Mouse (Mus musculus): ENCODE measurements at regions not wholly inside any gene's neighbourhood (a gene's known extent, or its start where the extent isn't known, plus 50 kb on each side); places are given as distances from the start of the nearest gene placed in this dataset.

DNA sequence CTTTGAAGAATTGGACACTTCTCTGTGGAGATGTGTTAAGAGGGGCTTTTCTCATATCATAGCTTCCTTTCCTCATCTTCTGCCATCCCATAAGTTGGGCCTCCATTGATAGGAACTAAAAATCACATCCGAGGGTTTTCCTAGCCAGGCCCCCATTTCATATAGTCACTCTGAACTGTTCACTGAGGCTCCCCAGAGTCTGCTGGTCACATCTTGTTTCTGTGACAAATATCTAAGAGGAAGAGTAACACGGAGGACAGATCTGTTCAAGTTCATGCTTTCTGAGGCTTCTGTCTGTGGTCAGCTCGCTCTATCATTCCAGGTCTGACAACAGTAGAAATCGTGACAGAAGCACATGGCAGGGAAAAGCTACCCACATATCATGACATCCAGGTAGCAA is 216.0 kb upstream of the Clint1 start:
- H3K4me2 ChIP-seq (replicated peaks; ENCODE audit: low read depth, low read length) = no peak overlapping the region
- H3K4me1 ChIP-seq (ENCODE audit: control insufficient read depth, insufficient read depth, low read length) = no peaks in the 10 kb centered on the region
- no peak overlapping the region for H3K4me3 ChIP-seq (ENCODE audit: low read depth, low read length)
- H3K27me3 ChIP-seq (ENCODE audit: control insufficient read depth, insufficient read depth, low read length) = no peaks in the 10 kb centered on the region
- 87% methylated on average over 4 of the region's 4 CpGs for WGBS
- H3K9ac ChIP-seq (replicated peaks; ENCODE audit: low read depth, low read length) = no peak overlapping the region
- H3K27ac ChIP-seq (ENCODE audit: low read length) = no peak overlapping the region
- H3K36me3 ChIP-seq (ENCODE audit: control insufficient read depth, insufficient read depth, low read length) = no peaks in the 10 kb centered on the region
- no peaks in the 10 kb centered on the region for H3K9me3 ChIP-seq (ENCODE audit: control insufficient read depth, low read depth, low read length)
- no peak for ATAC-seq (ENCODE audit: insufficient number of reproducible peaks, insufficient read depth, low FRiP score, low read depth)

DNA sequence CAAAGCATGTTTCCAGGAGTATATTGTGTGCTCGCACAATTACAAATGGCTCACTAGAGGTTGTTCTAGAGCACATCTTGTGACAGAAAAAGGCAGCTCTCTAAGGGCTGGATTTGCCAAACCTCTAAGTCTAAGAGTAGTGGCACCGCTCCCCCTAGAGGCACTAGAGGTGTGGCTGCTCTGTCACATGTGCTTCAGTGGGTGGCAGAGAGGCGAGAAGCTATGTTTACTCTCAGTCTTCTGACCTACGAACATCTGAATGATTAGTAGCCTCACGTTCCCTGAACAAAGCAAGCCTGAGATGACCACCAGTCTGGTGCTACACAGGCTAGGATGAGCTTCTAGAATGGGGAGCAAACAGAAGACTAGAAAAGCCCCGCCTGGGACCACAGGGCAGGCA is 212.6 kb upstream of the Clint1 start:
- Histone ChIP-seq H3K4me1 (ENCODE audit: control insufficient read depth, insufficient read depth, low read length) (no peaks in the 10 kb centered on the region), H3K4me2 (replicated peaks; ENCODE audit: low read depth, low read length) (no peak overlapping the region), H3K27ac (ENCODE audit: low read length) (no peak overlapping the region), H3K9me3 (ENCODE audit: control insufficient read depth, low read depth, low read length) (no peaks in the 10 kb centered on the region), H3K36me3 (ENCODE audit: control insufficient read depth, insufficient read depth, low read length) (no peaks in the 10 kb centered on the region), H3K4me3 (ENCODE audit: low read depth, low read length) (no peak overlapping the region), H3K27me3 (ENCODE audit: control insufficient read depth, insufficient read depth, low read length) (no peaks in the 10 kb centered on the region), H3K9ac (replicated peaks; ENCODE audit: low read depth, low read length) (no peak overlapping the region)
- WGBS = 66% methylated on average over 6 of the region's 6 CpGs
- no peak for ATAC-seq (ENCODE audit: insufficient number of reproducible peaks, insufficient read depth, low FRiP score, low read depth)

DNA sequence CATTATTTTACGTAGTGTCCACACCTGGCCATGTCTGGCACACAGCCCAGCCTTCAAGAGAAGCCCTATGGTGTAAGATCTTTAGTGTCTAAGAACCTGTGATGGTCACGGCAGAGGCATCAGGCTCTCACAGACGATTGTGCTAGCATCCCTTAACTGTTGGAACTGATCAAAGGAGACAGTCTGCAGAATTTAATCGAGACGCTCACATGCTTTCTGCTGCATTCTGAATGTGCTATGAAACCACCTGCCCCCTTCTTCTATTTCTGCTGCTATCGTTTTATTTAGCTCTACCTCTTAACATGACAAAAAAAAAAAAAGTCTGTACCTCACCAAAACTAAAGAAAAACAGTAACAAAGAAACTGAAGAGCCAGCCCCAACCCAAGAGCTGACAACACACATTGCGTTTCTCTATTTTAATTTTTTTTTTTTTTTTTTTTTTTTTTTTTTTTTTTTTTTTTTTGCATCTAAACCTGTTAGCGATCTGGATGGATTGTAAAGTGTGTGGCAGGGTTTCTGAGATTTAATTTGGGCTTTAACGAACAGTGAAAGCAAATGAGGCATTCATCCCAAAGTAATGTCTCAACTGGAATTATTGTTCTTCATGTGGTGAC is 209.6 kb upstream of the Clint1 start:
- Histone ChIP-seq H3K4me1 (ENCODE audit: control insufficient read depth, insufficient read depth, low read length) (no peaks in the 10 kb centered on the region), H3K36me3 (ENCODE audit: control insufficient read depth, insufficient read depth, low read length) (no peaks in the 10 kb centered on the region), H3K27ac (ENCODE audit: low read length) (no peak overlapping the region), H3K4me3 (ENCODE audit: low read depth, low read length) (no peak overlapping the region), H3K9ac (replicated peaks; ENCODE audit: low read depth, low read length) (no peak overlapping the region), H3K4me2 (replicated peaks; ENCODE audit: low read depth, low read length) (no peak overlapping the region), H3K27me3 (ENCODE audit: control insufficient read depth, insufficient read depth, low read length) (no peaks in the 10 kb centered on the region), H3K9me3 (ENCODE audit: control insufficient read depth, low read depth, low read length) (no peaks in the 10 kb centered on the region)
- ATAC-seq (ENCODE audit: insufficient number of reproducible peaks, insufficient read depth, low FRiP score, low read depth) = no peak
- WGBS = 81% methylated on average over 9 of the region's 9 CpGs

DNA sequence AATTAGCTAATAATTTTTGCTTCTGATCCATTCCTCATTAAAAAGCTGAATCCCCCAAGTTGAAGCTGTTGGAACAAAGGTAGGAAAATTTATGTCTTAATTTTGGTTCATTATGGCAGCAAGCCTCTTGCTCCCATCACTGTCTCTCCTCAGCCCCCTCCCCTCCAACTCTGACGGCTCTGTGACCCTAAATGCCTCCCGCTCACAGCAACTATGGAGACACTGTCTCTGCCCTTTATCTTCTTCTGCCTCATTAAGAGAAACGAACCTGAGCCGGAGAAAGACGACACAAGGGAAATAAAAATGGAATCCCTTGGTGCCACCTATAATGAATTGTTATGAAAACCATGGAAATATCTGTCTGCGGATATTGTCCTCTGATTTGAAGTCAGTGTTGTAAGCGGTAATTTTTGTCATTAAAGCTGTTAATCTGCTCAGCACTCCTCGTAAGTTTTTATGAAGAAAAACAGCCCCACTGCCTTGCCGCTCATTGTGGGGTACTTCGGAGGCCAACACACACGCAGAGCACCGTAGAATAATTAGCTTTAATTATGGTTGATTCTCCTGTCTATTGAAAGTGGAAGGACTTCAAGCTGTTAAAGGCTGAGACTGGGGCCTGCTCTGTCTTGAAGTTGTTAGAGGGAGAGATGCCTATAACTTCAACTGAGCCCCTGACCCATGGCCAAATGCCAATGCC is 208.1 kb upstream of the Clint1 start:
- Histone ChIP-seq H3K9me3 (ENCODE audit: control insufficient read depth, low read depth, low read length) (no peaks in the 10 kb centered on the region), H3K4me3 (ENCODE audit: low read depth, low read length) (no peak overlapping the region), H3K4me1 (ENCODE audit: control insufficient read depth, insufficient read depth, low read length) (no peaks in the 10 kb centered on the region), H3K4me2 (replicated peaks; ENCODE audit: low read depth, low read length) (no peak overlapping the region), H3K27ac (ENCODE audit: low read length) (no peak overlapping the region), H3K27me3 (ENCODE audit: control insufficient read depth, insufficient read depth, low read length) (no peaks in the 10 kb centered on the region), H3K36me3 (ENCODE audit: control insufficient read depth, insufficient read depth, low read length) (no peaks in the 10 kb centered on the region), H3K9ac (replicated peaks; ENCODE audit: low read depth, low read length) (no peak overlapping the region)
- WGBS = 79% methylated on average over 12 of the region's 12 CpGs
- ATAC-seq (ENCODE audit: insufficient number of reproducible peaks, insufficient read depth, low FRiP score, low read depth) = no peak

DNA sequence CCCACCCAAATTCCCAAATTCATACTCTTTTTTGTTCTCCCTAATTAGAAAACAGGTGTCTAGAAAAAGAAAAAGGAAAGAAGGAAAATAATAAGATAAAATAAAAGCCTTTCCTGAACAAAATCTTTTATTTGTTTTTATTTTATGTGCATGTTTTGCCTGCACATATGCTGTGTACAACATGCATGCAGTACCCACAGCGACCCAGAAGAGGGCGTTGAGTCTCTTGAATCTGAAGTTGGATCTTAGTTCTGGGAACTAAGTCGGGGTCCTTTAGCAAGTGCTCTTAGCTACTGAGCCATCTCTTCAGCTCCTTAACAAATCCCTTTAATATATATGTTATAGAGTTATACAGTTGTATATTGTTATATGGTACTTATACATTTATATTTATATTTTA is 206.0 kb upstream of the Clint1 start:
- WGBS = 63% methylated on average over 3 of the region's 3 CpGs
- Histone ChIP-seq H3K36me3 (ENCODE audit: control insufficient read depth, insufficient read depth, low read length) (no peaks in the 10 kb centered on the region), H3K27ac (ENCODE audit: low read length) (no peak overlapping the region), H3K9ac (replicated peaks; ENCODE audit: low read depth, low read length) (no peak overlapping the region), H3K9me3 (ENCODE audit: control insufficient read depth, low read depth, low read length) (no peaks in the 10 kb centered on the region), H3K4me1 (ENCODE audit: control insufficient read depth, insufficient read depth, low read length) (no peaks in the 10 kb centered on the region), H3K27me3 (ENCODE audit: control insufficient read depth, insufficient read depth, low read length) (no peaks in the 10 kb centered on the region), H3K4me2 (replicated peaks; ENCODE audit: low read depth, low read length) (no peak overlapping the region), H3K4me3 (ENCODE audit: low read depth, low read length) (no peak overlapping the region)
- ATAC-seq (ENCODE audit: insufficient number of reproducible peaks, insufficient read depth, low FRiP score, low read depth) = no peak

GRCm38 (mm10) chr11:45647888-45648287 is 204.0 kb upstream of the Clint1 start:
- Histone ChIP-seq H3K9ac (replicated peaks; ENCODE audit: low read depth, low read length) (no peak overlapping the region), H3K27ac (ENCODE audit: low read length) (no peak overlapping the region), H3K9me3 (ENCODE audit: control insufficient read depth, low read depth, low read length) (no peaks in the 10 kb centered on the region), H3K4me3 (ENCODE audit: low read depth, low read length) (no peak overlapping the region), H3K36me3 (ENCODE audit: control insufficient read depth, insufficient read depth, low read length) (no peaks in the 10 kb centered on the region), H3K27me3 (ENCODE audit: control insufficient read depth, insufficient read depth, low read length) (no peaks in the 10 kb centered on the region), H3K4me1 (ENCODE audit: control insufficient read depth, insufficient read depth, low read length) (no peaks in the 10 kb centered on the region), H3K4me2 (replicated peaks; ENCODE audit: low read depth, low read length) (no peak overlapping the region)
- 73% methylated on average over 3 of the region's 3 CpGs for WGBS
- no peak for ATAC-seq (ENCODE audit: insufficient number of reproducible peaks, insufficient read depth, low FRiP score, low read depth)

GRCm38 (mm10) chr11:45656260-45656659 is 195.6 kb upstream of the Clint1 start:
- Histone ChIP-seq H3K9ac (replicated peaks; ENCODE audit: low read depth, low read length) (no peak overlapping the region), H3K9me3 (ENCODE audit: control insufficient read depth, low read depth, low read length) (no peaks in the 10 kb centered on the region), H3K27ac (ENCODE audit: low read length) (no peak overlapping the region), H3K4me3 (ENCODE audit: low read depth, low read length) (no peak overlapping the region), H3K36me3 (ENCODE audit: control insufficient read depth, insufficient read depth, low read length) (no peaks in the 10 kb centered on the region), H3K4me2 (replicated peaks; ENCODE audit: low read depth, low read length) (no peak overlapping the region), H3K4me1 (ENCODE audit: control insufficient read depth, insufficient read depth, low read length) (no peaks in the 10 kb centered on the region), H3K27me3 (ENCODE audit: control insufficient read depth, insufficient read depth, low read length) (no peaks in the 10 kb centered on the region)
- no peak for ATAC-seq (ENCODE audit: insufficient number of reproducible peaks, insufficient read depth, low FRiP score, low read depth)
- 82% methylated on average over 4 of the region's 4 CpGs for WGBS

DNA sequence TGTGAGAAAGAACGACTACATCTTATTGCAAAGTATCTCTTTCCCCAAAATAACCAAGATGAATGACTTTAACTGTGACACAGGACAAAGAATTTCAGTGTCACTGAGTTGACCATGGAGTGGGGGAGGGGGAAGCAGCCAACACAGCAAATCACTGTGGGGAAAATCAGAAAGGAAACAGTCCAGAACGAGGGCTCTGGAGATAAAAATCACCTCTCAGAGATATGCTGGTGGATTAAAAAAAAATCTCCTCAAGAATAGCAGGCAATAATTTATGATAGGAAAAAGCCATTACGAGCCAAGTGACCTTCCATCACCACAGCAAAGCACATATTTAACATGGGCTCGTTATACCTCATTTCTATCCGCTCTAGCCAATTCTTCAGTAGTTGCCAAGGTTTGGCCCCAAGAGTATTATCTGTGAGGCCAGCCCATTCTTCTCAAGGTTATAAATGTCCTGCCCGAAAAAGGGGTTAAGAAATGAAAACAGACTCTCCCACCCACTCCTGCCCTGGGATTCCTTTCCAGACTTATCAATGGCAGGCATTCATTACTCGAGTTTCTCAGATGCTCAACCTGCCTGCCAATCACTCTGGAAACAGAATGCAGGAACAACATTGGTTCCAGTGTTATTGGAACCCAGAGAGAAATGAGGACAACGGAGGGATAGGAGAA is 181.6 kb upstream of the Clint1 start:
- Histone ChIP-seq H3K4me3 (ENCODE audit: low read depth, low read length) (no peak overlapping the region), H3K9me3 (ENCODE audit: control insufficient read depth, low read depth, low read length) (no peaks in the 10 kb centered on the region), H3K27me3 (ENCODE audit: control insufficient read depth, insufficient read depth, low read length) (no peaks in the 10 kb centered on the region), H3K4me1 (ENCODE audit: control insufficient read depth, insufficient read depth, low read length) (no peaks in the 10 kb centered on the region), H3K27ac (ENCODE audit: low read length) (no peak overlapping the region), H3K4me2 (replicated peaks; ENCODE audit: low read depth, low read length) (no peak overlapping the region), H3K36me3 (ENCODE audit: control insufficient read depth, insufficient read depth, low read length) (no peaks in the 10 kb centered on the region), H3K9ac (replicated peaks; ENCODE audit: low read depth, low read length) (no peak overlapping the region)
- 45% methylated on average over 8 of the region's 8 CpGs for WGBS
- no peak for ATAC-seq (ENCODE audit: insufficient number of reproducible peaks, insufficient read depth, low FRiP score, low read depth)

Data from stomach, embryonic 14.5 days (tissue).